Mouse (Mus musculus) embryo, embryonic 11.5 days (tissue): Measurements from ENCODE around the gene Fam71a.
"Not testable (repeated sequence)": the region's sequence is repeated elsewhere in the genome, so short reads cannot be mapped to it uniquely, and the experiment has no call there.

Experiments used
- DNase-seq: peaks from one replicate; pipeline ENCODE4 v3.0.0-alpha.2; 2012; ENCODE audit warnings: low read depth, low spot score

Gene Fam71a

GRCm38 (mm10) chr1:191181469-191182259 is 17.0 kb upstream of the Fam71a start:
- no peak for DNase-seq

- DNase-seq = no peak
Measured at GRCm38 (mm10) chr1:191180397-191180796, 15.8 kb upstream of the Fam71a start.

GRCm38 (mm10) chr1:191179846-191180245 is 15.2 kb upstream of the Fam71a start:
- DNase-seq = no peak

- DNase-seq = no peak
Measured at GRCm38 (mm10) chr1:191178511-191179188, 14.0 kb upstream of the Fam71a start.

- DNase-seq = no peak
Measured at GRCm38 (mm10) chr1:191176887-191177286, 12.3 kb upstream of the Fam71a start.

- no peak for DNase-seq
Measured at GRCm38 (mm10) chr1:191172487-191172886, 7.9 kb upstream of the Fam71a start.

GRCm38 (mm10) chr1:191170444-191170843 is 5.8 kb upstream of the Fam71a start:
- no peak for DNase-seq

GRCm38 (mm10) chr1:191166189-191166588 is 1.6 kb upstream of the Fam71a start:
- no peak for DNase-seq

- no peak for DNase-seq
Measured at GRCm38 (mm10) chr1:191154314-191154713, 10.3 kb downstream of the Fam71a start.

GRCm38 (mm10) chr1:191153052-191153451 is 11.6 kb downstream of the Fam71a start:
- peak; percentile 26 for DNase-seq

GRCm38 (mm10) chr1:191150924-191151605 is 13.6 kb downstream of the Fam71a start:
- no peak for DNase-seq

- DNase-seq = not testable (repeated sequence)
Measured at GRCm38 (mm10) chr1:191149489-191149888, 15.1 kb downstream of the Fam71a start.

- DNase-seq = no peak
Measured at GRCm38 (mm10) chr1:191140983-191141382, 23.6 kb downstream of the Fam71a start.

- DNase-seq = no peak
Measured at GRCm38 (mm10) chr1:191138874-191139495, 25.6 kb downstream of the Fam71a start.

- no peak for DNase-seq
Measured at GRCm38 (mm10) chr1:191138436-191138835, 26.2 kb downstream of the Fam71a start.

GRCm38 (mm10) chr1:191135406-191135805 is 29.2 kb downstream of the Fam71a start:
- DNase-seq = no peak

- DNase-seq = no peak
Measured at GRCm38 (mm10) chr1:191132934-191133333, 31.7 kb downstream of the Fam71a start.

GRCm38 (mm10) chr1:191132240-191132639 is 32.4 kb downstream of the Fam71a start:
- no peak for DNase-seq

GRCm38 (mm10) chr1:191131692-191132091 is 32.9 kb downstream of the Fam71a start:
- DNase-seq = no peak

- DNase-seq = peak; percentile 13
Measured at GRCm38 (mm10) chr1:191125811-191126638, 38.6 kb downstream of the Fam71a start.

- no peak for DNase-seq
Measured at GRCm38 (mm10) chr1:191124288-191124687, 40.3 kb downstream of the Fam71a start.
